Mouse (Mus musculus) liver, adult 2 months (tissue): ENCODE results near the gene Elovl7.

Experiments
- CTCF ChIP-seq: fragments of 200-500 bp; IDR thresholded peaks from 2 replicates; pipeline ENCODE4 v1.5.1; 2011; ENCODE audit warnings: low read depth, low read length, control low read depth
- POLR2A ChIP-seq: fragments of 200-500 bp; IDR thresholded peaks from 2 replicates; pipeline ENCODE4 v1.6.1; 2011; ENCODE audit warnings: low read length, control low read depth; ENCODE audit not compliant: insufficient read depth; ENCODE audit errors: extremely low read depth

DNA sequence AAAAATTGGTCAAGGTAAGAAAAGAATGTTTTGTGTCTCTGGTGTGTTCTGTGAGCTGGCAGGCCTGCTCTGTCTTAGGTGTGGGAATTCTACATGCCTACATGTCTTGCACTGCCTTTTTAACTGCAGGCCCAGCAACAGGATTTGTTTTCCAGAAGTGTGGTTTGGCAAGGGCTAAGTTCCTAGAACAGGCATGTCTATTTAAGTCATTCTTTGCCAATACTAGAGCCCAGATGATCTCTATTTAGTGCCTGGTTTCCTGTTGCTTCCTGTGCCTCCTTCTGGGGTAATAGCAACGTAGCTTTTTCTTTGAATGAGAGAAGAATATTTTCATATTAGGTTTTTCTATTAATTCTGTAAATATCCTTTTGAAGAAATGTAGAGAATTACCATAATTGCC, 62.4 kb downstream of the Elovl7 start:
- TF ChIP-seq CTCF (no peak), POLR2A (no peak)
